Mouse (Mus musculus) erythroblast, adult 5-6 weeks (primary cell): ENCODE data around the gene Cgas. TPM values are rescaled to one million over a fixed set of nuclear protein-coding genes. Genes with fewer than 3 reads are reported as not detected.

ENCODE experiments used
- ATAC-seq: replicated peaks from 2 replicates; pipeline ENCODE4 v1.8.0; 2016; ENCODE audit warnings: moderate number of reproducible peaks, mild to moderate bottlenecking, moderate TSS enrichment, inconsistent platforms; ENCODE audit not compliant: poor library complexity, low FRiP score, severe bottlenecking
- total RNA-seq, 2 experiments: library from RNA; stranded (forward) in 1 of 2; stranded (reverse) in 1 of 2; fragments of 150-400 nt in 1 of 2; fragments of 200-764, 138-1000 nt in 1 of 2; gene quantifications; 2 replicates each; pipeline versions ENCODE4 v1.2.3 to v1.2.4; 2015 to 2017; ENCODE audit warnings: low replicate concordance in 2 of 2

Cgas gene
- total RNA-seq, 2 experiments from 2014 or later: 3.9 to 9.2 TPM

- ATAC-seq: no peak
Measured at GRCm38 (mm10) chr9:78394602-78395001, 48.4 kb downstream of the Cgas start.

- ATAC-seq: no peak
Measured at GRCm38 (mm10) chr9:78393741-78394140, 49.3 kb downstream of the Cgas start.

GRCm38 (mm10) chr9:78389981-78390380 lies 53.1 kb downstream of the Cgas start:
- no peak for ATAC-seq

- ATAC-seq: no peak
Measured at GRCm38 (mm10) chr9:78386947-78387346, 56.1 kb downstream of the Cgas start.

- no peak for ATAC-seq
Measured at GRCm38 (mm10) chr9:78385893-78386292, 57.1 kb downstream of the Cgas start.

Other genes with a start within 250 kb of the Cgas start
- gene Gsta1, start 212.6 kb downstream of the Cgas start, total RNA-seq (2015; ENCODE audit: low replicate concordance): not detected in 2 replicates
- gene Gsta1, start 212.6 kb downstream of the Cgas start, total RNA-seq (2017; ENCODE audit: low replicate concordance): not detected in 2 replicates
- not detected in 2 replicates for gene Gm3776, start 186.1 kb downstream of the Cgas start, total RNA-seq (2015; ENCODE audit: low replicate concordance)
- not detected in 2 replicates for gene Gm3776, start 186.1 kb downstream of the Cgas start, total RNA-seq (2017; ENCODE audit: low replicate concordance)
- gene Gm10639, start 153.3 kb downstream of the Cgas start, total RNA-seq (2015; ENCODE audit: low replicate concordance): not detected in 2 replicates
- gene Gm10639, start 153.3 kb downstream of the Cgas start, total RNA-seq (2017; ENCODE audit: low replicate concordance): not detected in 2 replicates
- not detected in 2 replicates for gene Omt2a, start 128.4 kb downstream of the Cgas start, total RNA-seq (2015; ENCODE audit: low replicate concordance)
- gene Omt2a, start 128.4 kb downstream of the Cgas start, total RNA-seq (2017; ENCODE audit: low replicate concordance): not detected in 2 replicates
- gene Omt2b, start 115.6 kb downstream of the Cgas start, total RNA-seq (2015; ENCODE audit: low replicate concordance): not detected in 2 replicates
- gene Omt2b, start 115.6 kb downstream of the Cgas start, total RNA-seq (2017; ENCODE audit: low replicate concordance): not detected in 2 replicates
- not detected in 2 replicates for gene Gsta2, start 87.4 kb downstream of the Cgas start, total RNA-seq (2015; ENCODE audit: low replicate concordance)
- gene Gsta2, start 87.4 kb downstream of the Cgas start, total RNA-seq (2017; ENCODE audit: low replicate concordance): not detected in 2 replicates
- gene Dppa5a, start 75.1 kb downstream of the Cgas start, total RNA-seq (2015; ENCODE audit: low replicate concordance): not detected in 2 replicates
- gene Dppa5a, start 75.1 kb downstream of the Cgas start, total RNA-seq (2017; ENCODE audit: low replicate concordance): not detected in 2 replicates
- gene Ooep, start 64.5 kb downstream of the Cgas start, total RNA-seq (2015; ENCODE audit: low replicate concordance): not detected in 2 replicates
- gene Ooep, start 64.5 kb downstream of the Cgas start, total RNA-seq (2017; ENCODE audit: low replicate concordance): not detected in 2 replicates
- gene Ddx43, start 47.5 kb downstream of the Cgas start, total RNA-seq (2015; ENCODE audit: low replicate concordance): not detected in 2 replicates
- not detected in 2 replicates for gene Ddx43, start 47.5 kb downstream of the Cgas start, total RNA-seq (2017; ENCODE audit: low replicate concordance)
- 7.3 and 14.2 TPM in 2 replicates for gene Mto1, start 5.0 kb upstream of the Cgas start, total RNA-seq (2015; ENCODE audit: low replicate concordance)
- 6.9 and 22.0 TPM in 2 replicates for gene Mto1, start 5.0 kb upstream of the Cgas start, total RNA-seq (2017; ENCODE audit: low replicate concordance)
- gene Gm17324, start 5.5 kb upstream of the Cgas start, total RNA-seq (2015; ENCODE audit: low replicate concordance): not detected in 2 replicates
- not detected in 2 replicates for gene Gm17324, start 5.5 kb upstream of the Cgas start, total RNA-seq (2017; ENCODE audit: low replicate concordance)
- gene Eef1a1, start 45.9 kb upstream of the Cgas start, total RNA-seq (2015; ENCODE audit: low replicate concordance): 3,932 and 4,159 TPM in 2 replicates
- 1,512 and 1,760 TPM in 2 replicates for gene Eef1a1, start 45.9 kb upstream of the Cgas start, total RNA-seq (2017; ENCODE audit: low replicate concordance)
- 3.6 and 6.5 TPM in 2 replicates for gene Slc17a5, start 144.8 kb upstream of the Cgas start, total RNA-seq (2015; ENCODE audit: low replicate concordance)
- gene Slc17a5, start 144.8 kb upstream of the Cgas start, total RNA-seq (2017; ENCODE audit: low replicate concordance): 1.4 TPM in 2 replicates
- gene Cd109, start 172.3 kb upstream of the Cgas start, total RNA-seq (2015; ENCODE audit: low replicate concordance): 1.0 TPM in 1 of 2 replicates, not detected in the other
- gene Cd109, start 172.3 kb upstream of the Cgas start, total RNA-seq (2017; ENCODE audit: low replicate concordance): 0.09 TPM in 1 of 2 replicates, not detected in the other